Mouse (Mus musculus) testis, postnatal 10 days (tissue): Measurements from ENCODE around the gene Arhgap32.

ENCODE experiments used
- DNase-seq: peaks from one replicate; pipeline ENCODE4 v3.0.0; 2021; ENCODE audit warnings: low spot score

Arhgap32 gene

GRCm38 (mm10) chr9:32192295-32193073 is 76.5 kb downstream of the Arhgap32 start:
- no peak for DNase-seq

GRCm38 (mm10) chr9:32204450-32204990 is 88.6 kb downstream of the Arhgap32 start:
- DNase-seq, result no peak

DNA sequence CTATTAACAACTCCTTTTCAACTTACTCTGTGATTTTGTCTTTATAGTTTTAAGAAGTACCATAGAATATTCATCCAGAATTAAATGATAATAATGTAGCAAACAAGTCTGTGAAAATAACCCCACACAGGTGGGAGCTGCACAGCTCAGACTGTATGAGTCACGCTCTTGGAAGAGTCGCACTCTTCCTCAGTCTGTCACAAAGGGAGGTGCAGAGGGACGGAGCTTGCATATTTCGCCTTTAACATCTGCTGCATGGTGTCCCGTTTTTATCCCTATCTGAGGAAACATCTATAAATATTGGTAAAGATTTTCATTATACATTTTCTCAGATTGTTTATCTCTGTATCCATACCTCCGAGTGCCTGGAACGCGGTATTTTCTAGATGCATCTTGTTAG is 91.2 kb downstream of the Arhgap32 start:
- no peak for DNase-seq

GRCm38 (mm10) chr9:32208071-32208470 is 92.1 kb downstream of the Arhgap32 start:
- DNase-seq, result no peak

- no peak for DNase-seq
These were observed 101.1 kb downstream of the Arhgap32 start for GRCm38 (mm10) chr9:32216820-32217567.

GRCm38 (mm10) chr9:32219400-32219799 is 103.5 kb downstream of the Arhgap32 start:
- DNase-seq, result no peak

DNA sequence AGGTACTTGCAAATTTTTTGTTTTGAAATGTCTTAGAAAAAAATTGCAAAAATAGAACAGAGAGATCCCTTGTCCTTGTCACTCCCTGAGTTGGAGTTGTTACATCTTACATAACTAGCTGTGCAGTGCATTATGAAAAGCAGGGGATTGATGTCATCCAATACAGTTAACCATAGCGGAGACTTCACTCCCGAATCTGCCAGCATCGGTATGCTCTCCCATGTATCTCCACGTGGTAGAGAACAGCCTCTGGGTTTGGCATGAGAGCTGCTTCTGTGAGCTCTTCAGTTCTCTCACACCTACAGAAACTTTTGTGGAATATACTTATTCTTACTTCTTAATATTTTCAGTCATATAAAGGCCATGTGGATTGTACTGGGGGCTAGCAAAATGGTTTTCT is 106.2 kb downstream of the Arhgap32 start:
- no peak for DNase-seq

DNA sequence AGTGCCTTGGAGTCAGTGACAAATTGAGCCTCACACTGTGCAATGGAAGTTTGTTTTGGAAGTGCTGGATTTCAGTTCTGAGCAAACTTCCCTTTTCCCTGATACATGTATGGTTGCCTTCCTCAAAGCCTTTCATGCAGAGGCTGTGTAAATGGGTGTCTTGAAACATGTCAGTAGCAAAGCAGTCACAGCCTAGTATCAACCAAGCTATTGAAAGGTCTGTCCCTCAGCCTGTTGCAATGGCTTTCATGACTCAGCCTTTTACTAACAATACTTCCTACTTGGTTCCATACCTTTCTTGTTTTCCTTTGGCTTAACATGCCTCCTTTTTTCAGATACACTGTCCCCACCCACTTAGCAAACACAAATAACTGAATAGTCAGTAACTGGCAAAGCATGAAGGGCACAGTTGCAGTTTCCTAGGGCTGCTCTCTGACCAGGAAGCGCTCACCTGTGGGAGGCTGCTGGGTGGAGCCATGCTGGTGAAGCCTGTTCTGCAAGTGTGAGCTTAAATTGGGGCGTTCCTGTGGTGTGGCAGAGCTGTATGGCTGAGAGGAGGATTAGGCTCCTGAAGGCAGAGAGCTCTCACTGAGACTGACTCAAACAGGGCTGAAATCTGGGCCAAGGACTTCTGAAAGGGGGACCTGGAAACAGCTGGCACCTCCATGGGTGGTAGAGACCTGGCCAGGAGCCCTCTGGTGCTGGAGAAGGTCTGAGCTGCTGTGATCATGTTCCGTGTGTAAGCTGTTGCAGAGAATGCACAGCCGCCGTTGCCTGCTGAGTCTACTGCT is 108.0 kb downstream of the Arhgap32 start:
- no peak for DNase-seq

- DNase-seq, result no peak
These were observed 109.0 kb downstream of the Arhgap32 start for GRCm38 (mm10) chr9:32224937-32225336.

GRCm38 (mm10) chr9:32225584-32225983 is 109.6 kb downstream of the Arhgap32 start:
- DNase-seq, result no peak

DNA sequence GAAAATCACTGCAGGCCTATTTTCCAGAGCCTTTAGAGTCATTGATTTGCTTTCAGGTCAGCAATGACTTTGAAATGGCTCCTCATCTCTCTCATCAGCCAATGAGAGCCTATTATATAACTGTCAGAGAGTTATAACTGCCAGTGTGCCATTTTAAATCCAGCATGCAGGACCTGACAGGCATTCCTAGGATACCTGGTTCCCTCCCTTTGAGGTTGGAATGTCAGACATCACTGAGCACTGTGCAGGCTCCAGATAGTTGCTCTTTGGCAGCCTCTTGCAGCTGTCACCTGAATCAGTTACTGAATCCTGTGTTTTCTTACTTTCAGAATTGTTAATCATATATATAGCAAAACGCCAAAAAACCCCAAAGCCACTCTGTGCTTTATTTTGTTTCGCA is 111.1 kb downstream of the Arhgap32 start:
- no peak for DNase-seq

DNA sequence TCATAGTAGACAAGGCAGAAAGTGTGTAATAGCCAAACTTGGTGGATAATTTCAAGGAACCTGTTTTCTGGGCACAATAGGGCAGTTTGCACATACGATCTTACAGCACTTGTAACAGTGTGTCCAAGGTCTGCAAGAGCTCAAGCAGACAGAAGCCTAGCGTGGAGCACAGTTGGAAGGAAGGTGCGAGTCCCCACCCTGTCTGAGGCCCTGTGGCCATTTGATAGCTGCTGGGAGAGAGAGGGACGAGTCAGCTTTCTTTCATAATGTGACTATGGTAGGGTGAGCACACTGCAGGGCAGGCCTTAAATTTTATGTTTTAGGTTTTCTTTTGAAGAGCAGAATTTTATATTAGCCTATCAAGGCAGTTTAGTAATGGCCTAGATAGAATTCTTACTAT is 117.7 kb downstream of the Arhgap32 start:
- DNase-seq, result no peak

DNA sequence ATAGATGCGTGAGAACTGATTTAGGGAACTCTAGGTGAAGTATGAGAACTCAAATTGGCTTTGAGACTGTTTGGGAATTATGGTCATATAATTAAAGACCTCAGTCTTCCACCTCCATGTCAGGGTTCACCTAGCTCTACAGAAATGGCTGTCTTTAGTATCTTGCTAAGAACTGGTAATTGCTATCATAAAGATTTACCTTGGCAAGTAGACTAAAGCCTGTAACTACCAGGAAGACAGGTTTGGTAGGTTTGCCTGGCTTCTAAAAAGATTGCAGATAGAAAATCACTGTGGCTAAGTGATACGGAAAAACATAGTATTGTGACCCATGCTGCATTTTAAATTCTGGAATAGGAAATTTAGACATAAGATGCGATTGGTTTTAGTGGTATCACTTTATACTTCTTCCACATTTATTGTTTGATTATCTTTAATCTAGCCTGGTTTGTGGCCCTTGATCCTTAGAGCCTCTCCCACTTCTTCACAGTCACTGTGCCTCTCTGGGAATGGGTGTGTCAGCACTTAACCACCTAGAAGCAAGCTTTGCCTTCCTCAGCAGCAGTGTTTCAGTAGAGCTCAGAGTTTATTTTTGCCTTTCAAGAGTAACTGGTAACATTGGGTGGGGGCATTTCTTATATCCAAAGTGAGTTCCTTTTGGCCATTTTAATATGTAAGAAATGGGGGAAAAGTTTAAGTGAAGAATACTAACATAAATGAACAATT is 119.0 kb downstream of the Arhgap32 start:
- DNase-seq, result no peak

DNA sequence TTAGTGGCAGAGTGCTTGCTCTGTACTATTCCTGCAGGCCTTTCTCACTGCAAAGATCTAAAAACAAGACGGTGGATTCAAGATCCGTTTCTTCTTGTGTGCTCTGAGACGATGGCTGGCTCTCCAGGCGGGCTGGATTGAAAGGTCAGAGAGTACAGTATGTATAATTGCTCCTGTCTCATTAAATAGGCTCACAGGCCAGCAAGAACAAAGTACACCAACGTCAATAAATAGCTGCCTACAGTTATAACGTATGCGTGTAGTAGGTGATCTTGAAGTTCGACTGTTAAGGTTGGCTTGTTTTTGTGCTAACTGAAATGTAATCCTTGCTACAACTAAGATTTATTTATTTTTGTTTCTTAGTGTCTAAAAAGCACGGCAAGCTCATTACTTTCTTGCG is 123.0 kb downstream of the Arhgap32 start:
- no peak for DNase-seq

- DNase-seq, result no peak
These were observed 123.5 kb downstream of the Arhgap32 start for GRCm38 (mm10) chr9:32239427-32239826.

DNA sequence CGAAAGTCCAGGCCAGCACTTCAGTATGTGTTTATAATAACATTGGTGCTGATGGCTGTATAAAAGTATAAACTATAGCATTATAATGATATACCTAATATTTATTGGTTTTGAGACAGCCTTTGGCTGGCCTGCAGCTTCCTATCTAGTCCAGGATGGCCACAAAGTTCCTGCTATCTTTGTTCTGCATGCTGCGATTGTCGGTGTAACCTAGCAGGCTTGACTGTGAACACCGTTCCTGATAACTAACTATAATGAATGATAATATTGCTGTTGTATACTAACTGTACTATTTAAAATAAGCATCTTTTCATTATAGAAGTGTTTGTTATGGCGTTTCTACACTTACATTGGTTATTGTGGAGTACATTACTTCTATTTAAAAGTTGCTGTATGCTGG is 124.5 kb downstream of the Arhgap32 start:
- DNase-seq, result no peak

DNA sequence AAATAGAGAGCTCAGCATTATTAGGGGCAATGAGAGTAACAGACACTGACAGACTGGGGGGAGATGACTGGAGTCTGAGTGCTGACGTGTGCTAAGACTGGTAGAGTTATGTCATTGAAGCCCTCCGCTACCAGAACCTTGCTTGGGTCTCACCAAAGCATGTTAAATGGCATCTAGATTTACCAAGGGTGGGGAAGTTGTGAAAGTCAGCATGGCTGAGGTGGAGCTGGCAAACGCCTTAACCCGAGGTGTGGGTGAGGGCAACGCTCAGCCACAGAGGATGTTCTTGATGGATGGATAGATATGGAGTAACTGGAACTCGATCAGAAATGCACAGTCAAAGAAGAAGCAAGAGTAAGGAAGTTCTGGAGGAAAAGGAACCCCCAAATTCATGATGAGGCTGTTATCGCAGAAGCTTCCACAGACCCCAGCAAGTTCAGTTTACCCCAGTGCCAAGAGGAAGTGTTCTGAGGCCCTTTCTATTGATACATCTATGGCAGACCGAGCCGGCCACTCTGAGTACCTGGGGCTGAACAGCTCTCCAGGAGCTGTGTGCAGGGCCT is 125.8 kb downstream of the Arhgap32 start:
- no peak for DNase-seq

GRCm38 (mm10) chr9:32242921-32243617 is 127.1 kb downstream of the Arhgap32 start:
- DNase-seq, result no peak

DNA sequence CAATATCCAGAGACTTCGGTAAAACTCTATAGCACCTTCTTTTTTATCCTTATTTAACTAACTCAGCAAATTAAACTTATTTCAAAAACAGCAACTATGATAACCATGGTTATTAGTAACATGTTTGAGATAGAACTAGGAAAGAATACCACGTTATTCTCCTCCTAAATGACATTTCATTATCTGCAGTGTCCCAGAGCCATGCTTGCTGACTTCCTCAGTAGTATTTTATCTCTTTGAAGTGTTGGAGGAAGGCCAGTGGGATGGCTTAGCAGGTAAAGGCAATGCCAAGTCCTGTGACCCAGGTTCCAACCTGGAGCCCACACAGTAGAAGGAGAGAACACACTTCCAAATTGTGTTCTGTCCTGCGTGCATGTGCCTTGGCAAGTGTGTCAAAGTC is 129.3 kb downstream of the Arhgap32 start:
- DNase-seq, result no peak

DNA sequence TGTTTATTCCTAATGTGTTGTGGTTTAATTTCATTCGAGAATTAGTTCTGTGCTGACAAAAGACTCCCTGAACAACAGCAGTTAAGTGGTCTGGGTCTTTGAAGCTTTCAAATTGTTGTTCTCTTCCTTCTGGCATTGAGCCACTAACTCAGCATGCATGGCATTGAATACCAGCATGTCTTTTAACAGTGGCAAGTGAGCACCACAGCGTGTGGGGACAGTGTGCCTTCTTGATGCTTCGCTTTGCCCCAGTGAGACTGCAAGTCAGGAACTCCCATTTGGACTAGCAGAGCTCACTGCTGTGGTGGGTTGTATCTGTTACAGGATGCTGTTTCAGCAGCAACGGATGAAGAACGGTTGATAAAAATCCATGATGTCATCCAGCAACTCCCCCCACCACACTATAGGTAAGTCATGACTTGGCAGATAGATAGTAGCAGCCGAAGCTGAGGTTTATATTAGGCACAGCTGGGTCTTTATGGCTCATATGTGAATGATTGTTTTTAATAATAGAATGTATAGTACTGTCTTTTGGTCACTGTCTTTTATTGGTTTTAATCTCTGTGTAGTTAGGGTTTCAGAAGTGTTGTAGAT is 130.3 kb downstream of the Arhgap32 start:
- no peak for DNase-seq
